Mouse (Mus musculus): ENCODE data around the gene Rab25.

Rab25 gene

DNA sequence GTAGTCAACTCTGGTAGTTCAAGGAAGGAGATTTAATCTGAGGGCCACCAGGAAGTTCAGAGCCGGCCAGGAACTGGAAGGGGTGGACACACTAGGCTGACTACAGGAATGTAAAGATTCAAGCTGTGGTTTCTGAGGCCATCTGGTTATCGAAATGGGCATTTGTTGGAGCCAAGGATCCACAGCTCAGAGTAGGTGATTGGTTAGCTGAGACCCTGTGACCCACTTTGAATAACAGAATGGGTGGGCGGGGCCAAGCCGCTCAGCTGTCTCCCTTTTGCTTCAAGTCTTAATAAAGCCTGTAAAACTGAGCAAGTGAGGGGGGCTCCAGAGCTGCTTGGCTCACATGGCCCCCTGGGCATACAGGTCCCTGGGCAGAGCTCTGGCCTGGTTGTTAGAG, 13.9 kb upstream of the Rab25 start:
- no peaks in the 10 kb centered on the region for H3K9me3 ChIP-seq (ENCODE audit: low read length)
- H3K4me1 ChIP-seq (replicated peaks; ENCODE audit: low read depth, low read length), result peaks cover 99% of the 10 kb centered on the region
- H3K4me3 ChIP-seq (replicated peaks; ENCODE audit: low read length), result peak overlapping the region; percentile 13
- TF ChIP-seq CTCF (conservative IDR thresholded peaks at IDR 0.05; ENCODE audit: low read length), result no peak
- TF ChIP-seq NANOG (IDR thresholded peaks at IDR 0.05; ENCODE audit: borderline replicate concordance, low read length), result no peak
- TF ChIP-seq POU5F1 (IDR thresholded peaks at IDR 0.05; ENCODE audit: borderline replicate concordance, low read length), result no peak
- no peaks in the 10 kb centered on the region for H3K27me3 ChIP-seq (ENCODE audit: insufficient read depth, low read length)
- peaks cover 100% of the 10 kb centered on the region for H3K36me3 ChIP-seq (ENCODE audit: insufficient read depth, low read length)

DNA sequence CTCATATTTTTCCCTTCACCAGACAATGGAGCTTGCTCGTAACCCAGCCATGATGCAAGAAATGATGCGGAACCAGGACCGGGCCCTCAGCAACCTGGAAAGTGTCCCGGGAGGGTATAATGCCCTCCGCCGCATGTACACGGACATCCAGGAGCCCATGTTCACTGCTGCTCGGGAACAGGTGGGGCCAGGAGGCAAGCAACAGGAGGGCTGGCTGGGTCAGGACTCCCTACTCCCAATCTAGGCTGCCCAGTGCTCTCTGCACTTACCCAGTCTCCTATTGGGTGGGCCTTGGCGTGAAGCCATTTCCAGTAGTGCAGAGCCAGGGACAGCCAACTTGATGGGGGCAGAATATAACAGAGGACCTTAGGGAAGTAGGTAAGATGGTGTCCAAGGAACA, 11.5 kb upstream of the Rab25 start:
- no peak for TF ChIP-seq CTCF (conservative IDR thresholded peaks at IDR 0.05; ENCODE audit: low read length)
- H3K27me3 ChIP-seq (ENCODE audit: insufficient read depth, low read length), result no peaks in the 10 kb centered on the region

DNA sequence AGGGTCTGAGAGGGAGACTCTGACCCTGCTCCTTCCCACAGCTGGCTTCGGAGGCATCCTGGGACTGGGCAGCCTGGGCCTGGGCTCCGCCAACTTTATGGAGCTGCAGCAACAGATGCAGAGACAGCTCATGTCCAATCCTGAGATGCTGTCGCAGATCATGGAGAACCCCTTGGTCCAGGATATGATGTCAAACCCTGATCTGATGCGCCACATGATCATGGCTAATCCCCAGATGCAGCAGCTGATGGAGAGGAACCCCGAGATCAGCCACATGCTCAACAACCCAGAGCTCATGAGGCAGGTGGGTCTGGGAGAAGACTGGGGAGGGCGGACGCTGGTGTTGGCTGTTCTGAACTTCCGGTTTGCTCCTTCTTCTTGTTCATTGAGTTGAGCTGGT, 8.5 kb upstream of the Rab25 start:
- Histone ChIP-seq H3K4me3 (replicated peaks; ENCODE audit: low read length) (peak overlapping the region; percentile 17; the same call in 1 of the 2 replicates), H3K27me3 (ENCODE audit: insufficient read depth, low read length) (no peaks in the 10 kb centered on the region), H3K36me3 (ENCODE audit: insufficient read depth, low read length) (peaks cover 68% of the 10 kb centered on the region), H3K9me3 (ENCODE audit: low read length) (no peaks in the 10 kb centered on the region), H3K4me1 (replicated peaks; ENCODE audit: low read depth, low read length) (peaks cover 78% of the 10 kb centered on the region)
- TF ChIP-seq NANOG (IDR thresholded peaks at IDR 0.05; ENCODE audit: borderline replicate concordance, low read length) (no peak), CTCF (conservative IDR thresholded peaks at IDR 0.05; ENCODE audit: low read length) (no peak), POU5F1 (IDR thresholded peaks at IDR 0.05; ENCODE audit: borderline replicate concordance, low read length) (no peak)

More for the DNA sequence above, 11.5 kb upstream of the Rab25 start:
- Histone ChIP-seq H3K36me3 (ENCODE audit: insufficient read depth, low read length) (peaks cover 98% of the 10 kb centered on the region), H3K9me3 (ENCODE audit: low read length) (no peaks in the 10 kb centered on the region), H3K4me3 (replicated peaks; ENCODE audit: low read length) (peak overlapping the region; percentile 61), H3K4me1 (replicated peaks; ENCODE audit: low read depth, low read length) (peaks cover 98% of the 10 kb centered on the region)

DNA sequence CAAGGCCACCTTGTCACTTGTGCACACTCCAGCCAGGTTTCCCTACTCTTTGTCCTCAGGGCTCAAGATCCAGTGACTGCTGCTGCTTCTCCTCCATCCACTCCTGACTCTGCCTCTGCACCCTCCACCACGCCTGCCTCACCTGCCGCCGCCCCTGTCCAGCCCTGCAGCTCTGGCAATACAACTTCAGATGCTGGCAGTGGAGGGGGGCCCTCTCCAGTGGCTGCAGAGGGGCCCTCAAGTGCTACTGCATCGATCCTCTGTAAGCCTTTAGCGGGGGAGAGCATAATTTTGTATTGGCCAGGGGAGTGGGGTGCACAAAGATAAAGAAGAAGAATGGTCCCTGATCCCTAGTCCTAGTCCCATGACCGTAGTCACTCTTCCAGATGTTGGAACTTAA, 7.6 kb upstream of the Rab25 start:
- no peaks in the 10 kb centered on the region for H3K9me3 ChIP-seq (ENCODE audit: low read length)
- TF ChIP-seq POU5F1 (IDR thresholded peaks at IDR 0.05; ENCODE audit: borderline replicate concordance, low read length), result no peak
- H3K36me3 ChIP-seq (ENCODE audit: insufficient read depth, low read length), result peaks cover 64% of the 10 kb centered on the region
- H3K4me3 ChIP-seq (replicated peaks; ENCODE audit: low read length), result peak overlapping the region; percentile 99
- H3K4me1 ChIP-seq (replicated peaks; ENCODE audit: low read depth, low read length), result peaks cover 78% of the 10 kb centered on the region
- no peaks in the 10 kb centered on the region for H3K27me3 ChIP-seq (ENCODE audit: insufficient read depth, low read length)

DNA sequence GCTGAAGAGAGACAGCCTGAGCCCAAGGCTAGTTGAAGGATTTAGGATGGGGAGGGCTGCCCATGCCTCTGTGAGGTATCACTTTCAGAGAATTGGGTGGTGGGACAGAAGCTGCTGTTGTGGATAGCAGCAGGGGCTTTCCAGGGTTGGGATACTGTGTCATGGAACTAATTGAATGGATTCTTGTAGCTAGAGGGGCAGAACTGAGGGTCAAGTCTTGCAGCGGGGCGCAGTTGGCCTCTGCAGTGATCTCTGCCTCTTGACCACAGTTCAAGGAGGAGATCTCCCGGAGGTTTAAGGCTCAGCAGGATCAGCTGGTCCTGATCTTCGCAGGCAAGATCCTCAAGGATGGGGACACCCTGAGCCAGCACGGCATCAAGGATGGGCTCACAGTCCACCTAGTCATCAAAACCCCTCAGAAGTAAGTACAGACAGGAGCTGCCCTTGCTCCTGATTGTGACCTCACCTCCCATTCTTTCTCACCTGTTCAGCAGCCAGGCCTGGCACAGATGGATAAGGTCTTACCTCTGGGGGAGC, 7.0 kb upstream of the Rab25 start:
- Histone ChIP-seq H3K27me3 (ENCODE audit: insufficient read depth, low read length) (no peaks in the 10 kb centered on the region), H3K4me3 (replicated peaks; ENCODE audit: low read length) (peak overlapping the region; percentile 99), H3K4me1 (replicated peaks; ENCODE audit: low read depth, low read length) (peaks cover 78% of the 10 kb centered on the region), H3K36me3 (ENCODE audit: insufficient read depth, low read length) (peaks cover 64% of the 10 kb centered on the region), H3K9me3 (ENCODE audit: low read length) (no peaks in the 10 kb centered on the region)
- TF ChIP-seq CTCF (conservative IDR thresholded peaks at IDR 0.05; ENCODE audit: low read length) (no peak), POU5F1 (IDR thresholded peaks at IDR 0.05; ENCODE audit: borderline replicate concordance, low read length) (no peak), NANOG (IDR thresholded peaks at IDR 0.05; ENCODE audit: borderline replicate concordance, low read length) (no peak)

DNA sequence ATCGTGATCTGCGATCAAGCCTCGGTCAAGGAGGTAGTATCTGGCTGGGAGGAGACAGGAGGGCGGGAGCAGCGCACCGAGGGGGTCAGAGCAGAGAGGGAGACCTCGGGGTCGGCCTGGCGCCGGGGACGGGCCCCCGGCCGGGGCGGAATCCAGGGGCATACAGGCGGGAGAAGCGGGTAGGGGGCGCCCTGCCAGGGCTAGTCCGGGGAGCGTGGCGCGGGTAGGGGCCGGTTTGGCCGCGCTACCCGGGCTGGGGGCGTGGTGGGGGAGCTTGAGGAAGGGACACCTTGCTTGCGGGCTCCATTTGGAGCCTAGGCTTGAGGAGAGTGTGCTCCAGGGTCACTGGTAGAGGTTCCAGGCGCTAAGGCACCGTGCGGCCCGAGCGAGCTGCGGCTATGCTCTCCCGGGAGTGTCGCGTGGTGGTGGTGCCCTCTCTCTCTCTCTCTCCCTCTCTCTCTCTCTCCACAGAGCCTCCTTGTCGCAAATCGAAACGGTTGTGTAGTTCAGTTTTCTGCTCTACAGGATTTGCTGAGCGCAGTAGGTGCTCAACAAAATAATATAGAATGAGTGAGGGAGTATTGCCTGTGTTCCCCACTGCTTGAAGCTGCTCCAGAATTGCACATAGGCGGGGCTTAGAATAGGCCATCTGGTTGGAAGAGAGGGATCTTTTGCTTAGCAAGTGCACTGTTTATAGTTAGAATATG, 5.9 kb upstream of the Rab25 start:
- peak overlapping the region; percentile 99 for H3K4me3 ChIP-seq (replicated peaks; ENCODE audit: low read length)
- TF ChIP-seq CTCF (conservative IDR thresholded peaks at IDR 0.05; ENCODE audit: low read length) (no peak), NANOG (IDR thresholded peaks at IDR 0.05; ENCODE audit: borderline replicate concordance, low read length) (no peak), POU5F1 (IDR thresholded peaks at IDR 0.05; ENCODE audit: borderline replicate concordance, low read length) (no peak)
- H3K27me3 ChIP-seq (ENCODE audit: insufficient read depth, low read length), result no peaks in the 10 kb centered on the region
- peaks cover 61% of the 10 kb centered on the region for H3K36me3 ChIP-seq (ENCODE audit: insufficient read depth, low read length)
- peaks cover 78% of the 10 kb centered on the region for H3K4me1 ChIP-seq (replicated peaks; ENCODE audit: low read depth, low read length)
- H3K9me3 ChIP-seq (ENCODE audit: low read length), result no peaks in the 10 kb centered on the region

DNA sequence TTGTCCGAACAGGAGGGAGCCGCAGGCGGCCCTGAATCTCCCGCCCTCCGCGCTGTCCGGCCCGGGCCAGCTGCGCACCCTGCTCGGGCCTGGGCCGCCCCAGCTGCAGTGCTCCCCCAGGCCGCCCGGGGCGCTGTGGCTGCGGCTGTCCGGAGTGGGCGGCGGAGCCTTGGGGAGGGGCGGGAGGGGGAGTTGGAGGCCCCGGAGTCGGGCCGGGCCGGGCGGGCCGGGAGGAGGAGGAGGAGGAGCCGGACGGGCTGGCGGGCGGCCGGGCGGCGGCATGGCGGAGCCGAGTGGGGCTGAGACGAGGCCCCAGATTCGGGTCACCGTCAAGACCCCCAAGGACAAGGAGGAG, 5.4 kb upstream of the Rab25 start, which contains the start of gene Ubqln4:
Ubqln4 (plus strand) TSS at position 234 of the 355 bp plus-strand sequence.
- H3K36me3 ChIP-seq (ENCODE audit: insufficient read depth, low read length), result peaks cover 60% of the 10 kb centered on the region
- no peaks in the 10 kb centered on the region for H3K9me3 ChIP-seq (ENCODE audit: low read length)
- H3K4me1 ChIP-seq (replicated peaks; ENCODE audit: low read depth, low read length), result peaks cover 78% of the 10 kb centered on the region
- no peaks in the 10 kb centered on the region for H3K27me3 ChIP-seq (ENCODE audit: insufficient read depth, low read length)
- H3K4me3 ChIP-seq (replicated peaks; ENCODE audit: low read length), result peak within 1 kb of the TSS; percentile 99
- TF ChIP-seq POU5F1 (IDR thresholded peaks at IDR 0.05; ENCODE audit: borderline replicate concordance, low read length) (no peak), NANOG (IDR thresholded peaks at IDR 0.05; ENCODE audit: borderline replicate concordance, low read length) (no peak)

DNA sequence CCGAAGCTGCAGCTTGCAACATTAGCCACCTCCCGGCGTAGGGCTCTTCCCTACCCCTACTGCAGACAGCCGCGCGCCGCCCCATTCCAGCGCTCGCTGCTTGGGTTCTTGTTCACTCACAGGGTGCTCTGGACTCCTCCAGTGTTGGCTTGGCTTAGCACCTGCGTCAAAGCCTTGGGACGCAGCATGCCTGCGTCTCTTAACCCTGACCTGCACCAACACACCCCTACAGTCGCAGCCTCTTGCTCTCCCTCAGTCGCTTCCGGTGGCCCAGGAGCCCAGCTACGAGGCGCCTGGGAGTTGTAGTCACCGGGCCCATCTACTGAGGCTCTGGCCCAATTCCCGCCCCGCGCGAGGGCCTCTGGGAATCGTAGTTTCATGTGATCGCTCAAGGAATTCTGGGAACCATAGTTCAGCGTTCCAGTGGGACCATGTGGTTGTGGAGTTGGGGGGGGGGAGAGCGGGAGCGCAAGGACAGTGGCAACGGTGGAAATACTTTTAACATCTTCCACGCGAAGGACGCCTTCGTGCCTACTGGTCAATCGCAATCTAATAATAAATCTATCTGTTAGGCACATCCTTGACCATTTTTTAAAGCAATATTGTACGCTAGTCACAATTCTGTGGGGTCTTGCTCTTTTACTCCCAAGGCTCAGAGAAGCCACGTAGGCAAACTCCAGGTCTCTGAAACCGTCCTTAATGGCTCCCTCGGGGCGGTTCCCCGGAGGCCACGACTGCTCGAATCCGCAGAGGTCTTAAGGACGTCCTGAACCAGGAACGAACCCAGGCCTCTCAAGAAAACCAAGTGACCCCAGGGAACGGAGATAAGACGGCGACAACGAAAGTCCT, 4.8 kb upstream of the Rab25 start, which contains the start of gene Lamtor2:
Lamtor2 (minus strand) TSS at position 399 of the 849 bp plus-strand sequence.
- TF ChIP-seq POU5F1 (IDR thresholded peaks at IDR 0.05; ENCODE audit: borderline replicate concordance, low read length), result no peak
- no peak for TF ChIP-seq CTCF (conservative IDR thresholded peaks at IDR 0.05; ENCODE audit: low read length)
- TF ChIP-seq NANOG (IDR thresholded peaks at IDR 0.05; ENCODE audit: borderline replicate concordance, low read length), result no peak

More for the DNA sequence above, 4.8 kb upstream of the Rab25 start, which contains the start of gene Lamtor2:
- no peaks in the 10 kb centered on the region for H3K9me3 ChIP-seq (ENCODE audit: low read length)
- peak within 1 kb of the TSS; percentile 99 for H3K4me3 ChIP-seq (replicated peaks; ENCODE audit: low read length)
- H3K4me1 ChIP-seq (replicated peaks; ENCODE audit: low read depth, low read length), result peaks cover 78% of the 10 kb centered on the region
- H3K27me3 ChIP-seq (ENCODE audit: insufficient read depth, low read length), result no peaks in the 10 kb centered on the region
- peaks cover 54% of the 10 kb centered on the region for H3K36me3 ChIP-seq (ENCODE audit: insufficient read depth, low read length)

Data from E14TG2a.4 (cell line).